Mouse (Mus musculus) forebrain, postnatal 0 days (tissue): ENCODE results near the gene E2f1. TPM values are rescaled to one million over a fixed set of nuclear protein-coding genes. Genes with fewer than 3 reads are reported as not detected.

Experiments used
- ATAC-seq: fragments of 200-750 bp; cut with Nextera tagmentation; 2 replicates; pipeline ENCODE4 v1.8.0; 2017; ENCODE audit warnings: mild to moderate bottlenecking, moderate library complexity
- DNase-seq: peaks from one replicate; pipeline ENCODE4 v3.0.0-alpha.2; 2015
- H3K27ac ChIP-seq: fragments of 300-500 bp; sonication (generic); 2 replicates; pipeline ENCODE4 v1.5.1; 2014; ENCODE audit warnings: low read depth, mild to moderate bottlenecking, antibody characterized with exemption, low read length, moderate library complexity, mixed read lengths
- H3K27me3 ChIP-seq: fragments of 300-500 bp; sonication (generic); 2 replicates; pipeline ENCODE4 v1.6.1; 2014; ENCODE audit warnings: mild to moderate bottlenecking, low read length, mixed read lengths; ENCODE audit not compliant: insufficient read depth
- H3K36me3 ChIP-seq: fragments of 300-500 bp; sonication (generic); 2 replicates; pipeline ENCODE4 v1.6.1; 2014; ENCODE audit warnings: mild to moderate bottlenecking, moderate library complexity; ENCODE audit not compliant: insufficient read depth
- H3K4me1 ChIP-seq: fragments of 300-500 bp; sonication (generic); 2 replicates; pipeline ENCODE4 v1.6.1; 2014; ENCODE audit warnings: antibody characterized with exemption; ENCODE audit not compliant: insufficient read depth
- H3K4me2 ChIP-seq: fragments of 300-500 bp; sonication (generic); 2 replicates; pipeline ENCODE4 v1.6.1; 2014; ENCODE audit warnings: low read depth, mild to moderate bottlenecking, moderate library complexity
- H3K4me3 ChIP-seq: fragments of 300-500 bp; sonication (generic); 2 replicates; pipeline ENCODE4 v1.5.1; 2014; ENCODE audit warnings: low read depth, low read length, mixed read lengths
- H3K9ac ChIP-seq: fragments of 300-500 bp; sonication (generic); 2 replicates; pipeline ENCODE4 v1.6.1; 2014; ENCODE audit warnings: mild to moderate bottlenecking
- H3K9me3 ChIP-seq: fragments of 300-500 bp; sonication (generic); 2 replicates; pipeline ENCODE4 v1.6.1; 2016; ENCODE audit warnings: low read length
- CTCF ChIP-seq: sonication (generic); IDR thresholded peaks from 2 replicates; pipeline ENCODE4 v1.5.1; 2016; ENCODE audit warnings: antibody characterized with exemption, control low read depth, low read depth
- WGBS: fragments of 180-500 bp; shearing (Covaris S2); extraction: QIAGEN DNeasy Blood & Tissue Kit; methylation state at CpG from one replicate; pipeline ENCODE4 v1.1.7; 2014; 5-methylcytosine and 5-hydroxymethylcytosine counted together
- polyA plus RNA-seq: library from polyadenylated mRNA; unstranded; fragments of >200 nt; fragmentation: Nextera tagmentation; extraction: Ambion mirVana; gene quantifications from 2 replicates; pipeline ENCODE4 v1.2.1, GENCODE M21; 2015
- total RNA-seq: library from RNA; depleted of rRNA; stranded (reverse); fragments of >200 nt; gene quantifications from 2 replicates; pipeline ENCODE4 v1.2.3, GENCODE M21; 2014; rRNA removed

Gene E2f1
- total and polyA plus RNA-seq, 2 experiments from 2014 or later: 2.8 to 4.9 TPM

DNA sequence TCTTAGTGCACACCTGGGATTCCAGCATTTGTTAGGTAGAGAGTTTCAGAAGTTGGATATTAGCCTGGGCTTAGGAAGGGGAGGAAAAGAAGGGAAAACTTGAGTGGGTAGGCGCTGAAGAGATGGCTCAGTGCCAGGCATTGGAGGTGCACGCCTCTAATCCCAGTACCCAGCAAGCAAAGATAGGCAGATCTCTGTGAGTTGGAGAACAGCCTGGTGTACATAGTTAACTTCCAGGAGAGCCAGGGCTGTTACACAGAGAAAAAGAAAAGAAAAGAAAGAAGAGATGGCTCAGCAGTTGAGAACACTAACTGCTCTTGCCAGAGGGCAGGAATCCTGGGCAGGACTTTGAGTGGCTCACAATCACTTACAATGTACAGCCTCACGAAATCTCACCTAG is 43.2 kb downstream of the E2f1 start:
- no peak for TF ChIP-seq CTCF
- Histone ChIP-seq H3K27ac (no peak overlapping the region), H3K36me3 (peaks cover 48% of the 10 kb centered on the region), H3K27me3 (no peaks in the 10 kb centered on the region), H3K9ac (no peak overlapping the region), H3K4me3 (no peak overlapping the region), H3K4me1 (no peaks in the 10 kb centered on the region), H3K4me2 (no peak overlapping the region), H3K9me3 (no peaks in the 10 kb centered on the region)
- ATAC-seq (no peak), DNase-seq (no peak)
- 35% methylated on average over 3 of the region's 3 CpGs for WGBS

DNA sequence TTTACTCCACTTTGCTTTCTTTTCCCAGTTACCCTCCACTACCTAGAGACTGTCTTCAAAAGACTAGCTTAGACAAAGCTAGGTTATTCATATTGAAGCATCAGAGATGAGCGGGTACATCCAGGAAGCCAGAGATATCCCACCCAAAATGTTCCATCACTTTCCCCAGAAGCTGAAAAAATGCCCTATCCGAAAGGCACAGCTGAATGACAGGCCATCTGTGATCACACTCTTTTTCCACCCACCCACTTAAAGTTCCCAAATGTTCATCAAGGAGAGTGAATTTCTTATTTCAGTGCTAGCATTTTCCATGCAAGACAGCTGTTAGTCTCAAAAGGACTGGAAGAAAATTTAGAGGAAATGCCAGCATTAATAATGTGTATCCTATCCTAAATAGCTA is 44.4 kb downstream of the E2f1 start:
- 74% methylated on average over 2 of the region's 2 CpGs for WGBS
- no peak overlapping the region for H3K4me3 ChIP-seq
- peak overlapping the region; percentile 35; the same call in 1 of the 2 replicates for H3K27ac ChIP-seq
- H3K36me3 ChIP-seq: peaks cover 37% of the 10 kb centered on the region
- no peaks in the 10 kb centered on the region for H3K4me1 ChIP-seq
- DNase-seq (peak; percentile 55), ATAC-seq (peak; percentile 53; the same call in 1 of the 2 replicates)
- no peaks in the 10 kb centered on the region for H3K9me3 ChIP-seq
- no peaks in the 10 kb centered on the region for H3K27me3 ChIP-seq
- H3K4me2 ChIP-seq: no peak overlapping the region
- TF ChIP-seq CTCF: no peak
- H3K9ac ChIP-seq: no peak overlapping the region

DNA sequence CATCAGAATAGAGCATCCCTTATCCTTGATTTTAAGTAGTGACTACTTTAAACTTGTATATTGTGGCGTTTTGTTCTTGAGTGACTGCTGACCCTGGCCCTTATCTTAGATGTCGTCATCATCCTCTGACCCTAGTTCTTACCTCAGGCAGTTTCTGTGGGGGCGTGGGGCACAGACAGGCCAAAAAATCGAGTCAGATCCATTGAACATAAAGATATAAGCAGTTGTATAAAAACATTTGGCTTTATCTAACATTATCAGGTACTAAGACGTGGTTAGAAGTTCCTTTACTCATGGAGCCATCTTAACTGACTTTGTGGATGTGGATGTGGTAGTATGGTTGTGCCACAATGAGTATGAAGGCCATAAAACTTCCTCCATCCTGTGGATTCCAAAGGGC is 47.4 kb downstream of the E2f1 start:
- H3K4me1 ChIP-seq: no peaks in the 10 kb centered on the region
- peaks cover 37% of the 10 kb centered on the region for H3K36me3 ChIP-seq
- no peak overlapping the region for H3K27ac ChIP-seq
- 95% methylated on average over 5 of the region's 5 CpGs for WGBS
- no peak overlapping the region for H3K4me3 ChIP-seq
- no peaks in the 10 kb centered on the region for H3K27me3 ChIP-seq
- H3K9me3 ChIP-seq: no peaks in the 10 kb centered on the region
- H3K9ac ChIP-seq: no peak overlapping the region
- DNase-seq (no peak), ATAC-seq (no peak)
- H3K4me2 ChIP-seq: no peak overlapping the region
- TF ChIP-seq CTCF: no peak

DNA sequence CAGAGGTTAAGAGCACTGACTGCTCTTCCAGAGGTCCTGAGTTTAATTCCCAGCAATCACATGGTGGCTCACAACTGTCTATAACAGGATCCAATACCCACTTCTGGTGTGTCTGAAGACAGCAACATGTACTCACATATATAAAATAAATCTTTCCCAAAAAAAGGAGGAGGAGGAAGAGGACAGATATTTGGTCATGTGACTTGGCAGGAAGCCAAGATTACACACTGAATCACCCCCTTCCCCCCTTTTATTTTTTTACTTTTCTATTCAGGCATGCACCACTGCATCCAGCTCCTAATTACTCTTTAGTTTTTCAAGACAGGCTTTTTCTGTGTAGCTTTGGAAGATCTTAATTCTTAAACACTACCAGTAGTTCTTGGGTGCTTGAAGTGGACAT is 48.2 kb downstream of the E2f1 start:
- Histone ChIP-seq H3K9ac (no peak overlapping the region), H3K4me3 (no peak overlapping the region), H3K27me3 (no peaks in the 10 kb centered on the region), H3K4me1 (no peaks in the 10 kb centered on the region), H3K4me2 (no peak overlapping the region), H3K27ac (no peak overlapping the region), H3K9me3 (no peaks in the 10 kb centered on the region), H3K36me3 (peaks cover 44% of the 10 kb centered on the region)
- DNase-seq (no peak), ATAC-seq (no peak)
- no peak for TF ChIP-seq CTCF

DNA sequence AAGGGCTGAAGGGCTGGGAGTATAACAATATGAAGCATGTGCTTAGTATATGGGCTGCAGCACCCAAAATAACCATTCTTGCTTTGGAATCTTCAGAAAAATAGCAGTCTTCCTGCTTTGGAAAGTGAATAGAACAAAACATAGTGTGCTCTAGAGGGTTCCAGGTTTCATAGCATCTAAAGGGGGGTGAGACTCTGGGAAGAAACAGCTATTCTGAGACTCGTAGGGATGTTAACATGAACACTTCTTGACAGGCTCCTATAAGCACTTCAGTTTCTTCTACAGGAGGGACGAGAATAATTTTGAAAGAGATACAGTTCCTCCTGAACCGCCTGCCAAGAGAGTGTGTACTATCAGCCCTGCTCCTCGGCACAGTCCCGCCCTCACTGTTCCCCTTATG is 52.3 kb downstream of the E2f1 start:
- Histone ChIP-seq H3K4me1 (no peaks in the 10 kb centered on the region), H3K9ac (no peak overlapping the region), H3K4me3 (no peak overlapping the region), H3K27me3 (no peaks in the 10 kb centered on the region), H3K27ac (no peak overlapping the region), H3K9me3 (no peaks in the 10 kb centered on the region), H3K4me2 (no peak overlapping the region), H3K36me3 (peaks cover 21% of the 10 kb centered on the region)
- WGBS: 93% methylated on average over 5 of the region's 5 CpGs
- TF ChIP-seq CTCF: no peak
- no peak for ATAC-seq
- no peak for DNase-seq

DNA sequence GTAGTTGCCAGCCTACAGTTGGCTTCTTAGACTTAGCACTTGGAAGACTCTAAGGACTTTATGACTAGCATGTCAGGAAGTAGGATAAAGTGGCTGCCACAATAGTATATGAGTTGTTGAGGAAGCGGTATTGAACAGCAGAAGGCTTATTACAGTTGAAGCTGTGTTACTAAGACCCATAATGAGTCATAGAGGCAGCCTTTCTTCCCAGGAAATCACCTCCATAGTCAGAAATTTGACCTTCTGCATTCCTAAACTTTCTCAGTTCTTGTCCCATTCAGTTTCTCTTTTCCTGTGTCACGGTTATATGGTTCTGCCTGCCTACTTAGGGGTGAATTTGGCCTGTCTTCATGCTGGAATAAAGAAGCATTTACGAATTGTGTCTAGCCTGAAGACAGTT is 52.7 kb downstream of the E2f1 start:
- WGBS: 84% methylated on average over 3 of the region's 3 CpGs
- H3K4me2 ChIP-seq: no peak overlapping the region
- peaks cover 19% of the 10 kb centered on the region for H3K36me3 ChIP-seq
- ATAC-seq (no peak), DNase-seq (no peak)
- TF ChIP-seq CTCF: no peak
- H3K27me3 ChIP-seq: no peaks in the 10 kb centered on the region
- no peaks in the 10 kb centered on the region for H3K4me1 ChIP-seq
- no peaks in the 10 kb centered on the region for H3K9me3 ChIP-seq
- no peak overlapping the region for H3K9ac ChIP-seq
- H3K4me3 ChIP-seq: no peak overlapping the region
- H3K27ac ChIP-seq: no peak overlapping the region

DNA sequence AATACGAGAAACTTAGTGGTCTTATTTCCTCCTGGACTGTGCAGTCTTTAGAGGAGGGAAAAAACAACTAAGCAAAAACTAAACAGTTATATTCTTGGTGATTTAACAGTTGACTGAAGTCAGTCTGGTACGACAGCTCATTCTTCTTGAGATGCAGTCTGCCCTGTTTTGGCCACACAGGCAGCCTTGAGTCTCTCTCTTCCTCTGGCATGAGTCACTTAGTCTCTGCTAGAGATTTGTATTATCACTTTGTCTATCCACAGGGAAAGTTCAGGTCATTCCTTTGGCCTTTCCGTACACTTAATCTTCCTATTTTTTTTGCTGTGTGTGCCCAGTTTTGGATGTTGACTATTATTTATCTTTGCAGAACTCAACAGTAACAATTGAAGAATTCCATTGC is 59.6 kb downstream of the E2f1 start:
- Histone ChIP-seq H3K27me3 (no peaks in the 10 kb centered on the region), H3K9me3 (no peaks in the 10 kb centered on the region), H3K36me3 (peaks cover 13% of the 10 kb centered on the region), H3K27ac (no peak overlapping the region), H3K9ac (no peak overlapping the region), H3K4me1 (no peaks in the 10 kb centered on the region), H3K4me2 (no peak overlapping the region), H3K4me3 (no peak overlapping the region)
- ATAC-seq (no peak), DNase-seq (no peak)
- 96% methylated on average over 3 of the region's 3 CpGs for WGBS
- TF ChIP-seq CTCF: no peak

Other genes starting within 250 kb of the E2f1 start
- gene Cdk5rap1, start 196.9 kb downstream of the E2f1 start, total RNA-seq: 14.3 and 14.7 TPM in 2 replicates
- gene Cdk5rap1, start 196.9 kb downstream of the E2f1 start, polyA plus RNA-seq: 6.3 and 10.4 TPM in 2 replicates
- gene Snta1, start 161.8 kb downstream of the E2f1 start, total RNA-seq: 23.0 and 25.3 TPM in 2 replicates
- gene Snta1, start 161.8 kb downstream of the E2f1 start, polyA plus RNA-seq: 14.8 and 15.8 TPM in 2 replicates
- gene Cbfa2t2, start 133.4 kb downstream of the E2f1 start, total RNA-seq: 32.5 and 41.8 TPM in 2 replicates
- gene Cbfa2t2, start 133.4 kb downstream of the E2f1 start, polyA plus RNA-seq: 22.1 and 31.9 TPM in 2 replicates
- 1.7 and 6.4 TPM in 2 replicates for gene 1700003F12Rik, start 22.8 kb downstream of the E2f1 start, total RNA-seq
- 2.8 and 3.2 TPM in 2 replicates for gene 1700003F12Rik, start 22.8 kb downstream of the E2f1 start, polyA plus RNA-seq
- 0.15 and 0.48 TPM in 2 replicates for gene Actl10, start 18.1 kb downstream of the E2f1 start, total RNA-seq
- gene Actl10, start 18.1 kb downstream of the E2f1 start, polyA plus RNA-seq: 0.13 TPM in 1 of 2 replicates, not detected in the other
- gene Necab3, start 11.0 kb downstream of the E2f1 start, total RNA-seq: 14.5 and 16.3 TPM in 2 replicates
- gene Necab3, start 11.0 kb downstream of the E2f1 start, polyA plus RNA-seq: 14.7 and 17.2 TPM in 2 replicates
- gene Pxmp4, start 33.8 kb upstream of the E2f1 start, total RNA-seq: 13.2 and 15.0 TPM in 2 replicates
- gene Pxmp4, start 33.8 kb upstream of the E2f1 start, polyA plus RNA-seq: 16.6 and 17.9 TPM in 2 replicates
- gene Zfp341, start 43.4 kb upstream of the E2f1 start, total RNA-seq: 8.8 and 10.2 TPM in 2 replicates
- 1.3 and 1.4 TPM in 2 replicates for gene Zfp341, start 43.4 kb upstream of the E2f1 start, polyA plus RNA-seq
- 1.1 TPM in 1 of 2 replicates, not detected in the other for gene 4930519P11Rik, start 43.5 kb upstream of the E2f1 start, total RNA-seq
- 0.64 TPM in 1 of 2 replicates, not detected in the other for gene 4930519P11Rik, start 43.5 kb upstream of the E2f1 start, polyA plus RNA-seq
- 176 and 191 TPM in 2 replicates for gene Chmp4b, start 81.8 kb upstream of the E2f1 start, total RNA-seq
- gene Chmp4b, start 81.8 kb upstream of the E2f1 start, polyA plus RNA-seq: 28.9 and 29.4 TPM in 2 replicates
- gene Gm14214, start 200.1 kb upstream of the E2f1 start, total RNA-seq: not detected in 2 replicates
- gene Gm14214, start 200.1 kb upstream of the E2f1 start, polyA plus RNA-seq: not detected in 2 replicates
- gene Raly, start 221.2 kb upstream of the E2f1 start, total RNA-seq: 174 and 222 TPM in 2 replicates
- gene Raly, start 221.2 kb upstream of the E2f1 start, polyA plus RNA-seq: 22.2 and 23.6 TPM in 2 replicates
- 0.90 and 2.5 TPM in 2 replicates for gene a, start 221.5 kb upstream of the E2f1 start, total RNA-seq
- 2.9 and 3.5 TPM in 2 replicates for gene a, start 221.5 kb upstream of the E2f1 start, polyA plus RNA-seq